Mouse (Mus musculus): ENCODE measurements at regions not wholly inside any gene's neighbourhood (a gene's known extent, or its start where the extent isn't known, plus 50 kb on each side); places are given as distances from the start of the nearest gene placed in this dataset.

- 71% methylated on average over 9 of the region's 9 CpGs for WGBS
- Histone ChIP-seq H3K4me1 (peaks cover 16% of the 10 kb centered on the region), H3K4me3 (no peak overlapping the region), H3K27ac (no peak overlapping the region), H3K9me3 (no peaks in the 10 kb centered on the region), H3K27me3 (ENCODE audit: poor library complexity, severe bottlenecking) (no peaks in the 10 kb centered on the region), H3K36me3 (replicated peaks) (no peaks in the 10 kb centered on the region)
- DNase-seq (ENCODE audit: extremely low spot score, low spot score): no peak
These were observed 492.6 kb downstream of the Kcnj2 start for GRCm38 (mm10) chr11:111558302-111559140.

- Histone ChIP-seq H3K27me3 (ENCODE audit: poor library complexity, severe bottlenecking) (no peaks in the 10 kb centered on the region), H3K9me3 (no peaks in the 10 kb centered on the region), H3K36me3 (replicated peaks) (no peaks in the 10 kb centered on the region), H3K4me1 (peaks cover 9% of the 10 kb centered on the region), H3K4me3 (no peak overlapping the region), H3K27ac (no peak overlapping the region)
- no peak for DNase-seq (ENCODE audit: extremely low spot score, low spot score)
- 66% methylated on average over 5 of the region's 5 CpGs for WGBS
These were observed 497.2 kb downstream of the Kcnj2 start for GRCm38 (mm10) chr11:111563171-111563570.

GRCm38 (mm10) chr11:111568041-111568440, 502.1 kb downstream of the Kcnj2 start:
- no peak for DNase-seq (ENCODE audit: extremely low spot score, low spot score)
- Histone ChIP-seq H3K36me3 (replicated peaks) (no peaks in the 10 kb centered on the region), H3K27me3 (ENCODE audit: poor library complexity, severe bottlenecking) (no peaks in the 10 kb centered on the region), H3K4me1 (no peaks in the 10 kb centered on the region), H3K27ac (no peak overlapping the region), H3K9me3 (peaks cover 3% of the 10 kb centered on the region), H3K4me3 (no peak overlapping the region)
- 93% methylated on average over 6 of the region's 6 CpGs for WGBS

- H3K36me3 ChIP-seq (replicated peaks): no peaks in the 10 kb centered on the region
- no peak for DNase-seq (ENCODE audit: extremely low spot score, low spot score)
- no peak overlapping the region for H3K4me3 ChIP-seq
- WGBS: 70% methylated on average over 9 of the region's 9 CpGs
- no peaks in the 10 kb centered on the region for H3K4me1 ChIP-seq
- H3K27me3 ChIP-seq (ENCODE audit: poor library complexity, severe bottlenecking): no peaks in the 10 kb centered on the region
- H3K9me3 ChIP-seq: peaks cover 8% of the 10 kb centered on the region
- H3K27ac ChIP-seq: no peak overlapping the region
These were observed 502.9 kb downstream of the Kcnj2 start for GRCm38 (mm10) chr11:111568876-111569275.

DNA sequence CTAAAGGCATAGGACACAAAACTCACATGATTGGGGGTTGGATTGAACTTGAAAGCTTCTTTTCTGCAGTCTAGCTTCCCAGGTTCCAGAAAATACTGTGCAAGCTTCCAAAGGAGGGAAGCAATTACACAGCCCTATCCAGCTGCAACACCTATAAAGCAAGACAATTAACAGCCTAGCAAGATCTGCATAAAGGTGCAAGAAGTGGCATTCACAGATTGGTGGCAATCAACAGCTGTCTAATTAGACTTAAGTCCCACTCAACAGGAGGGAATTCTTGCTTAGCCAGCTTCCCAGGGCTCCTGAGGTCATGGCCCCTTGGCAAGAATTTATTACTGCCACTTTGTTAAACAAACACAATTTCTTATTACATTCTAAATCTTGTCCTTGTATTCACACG, 511.9 kb downstream of the Kcnj2 start:
- no peaks in the 10 kb centered on the region for H3K27me3 ChIP-seq (ENCODE audit: poor library complexity, severe bottlenecking)
- H3K27ac ChIP-seq: peak overlapping the region; percentile 51; the same call in 1 of the 2 replicates
- H3K9me3 ChIP-seq: peaks cover 7% of the 10 kb centered on the region
- no peak overlapping the region for H3K4me3 ChIP-seq
- DNase-seq (ENCODE audit: extremely low spot score, low spot score): peak; percentile 26
- H3K36me3 ChIP-seq (replicated peaks): no peaks in the 10 kb centered on the region
- WGBS: 3% methylated on average over 1 of the region's 1 CpGs
- H3K4me1 ChIP-seq: peaks cover 14% of the 10 kb centered on the region

- no peak for DNase-seq (ENCODE audit: extremely low spot score, low spot score)
- Histone ChIP-seq H3K27ac (no peak overlapping the region), H3K4me1 (peaks cover 9% of the 10 kb centered on the region), H3K9me3 (no peaks in the 10 kb centered on the region; the same call in 1 of the 2 replicates), H3K4me3 (no peak overlapping the region), H3K27me3 (ENCODE audit: poor library complexity, severe bottlenecking) (no peaks in the 10 kb centered on the region), H3K36me3 (replicated peaks) (no peaks in the 10 kb centered on the region)
- 86% methylated on average over 4 of the region's 4 CpGs for WGBS
These were observed 517.0 kb downstream of the Kcnj2 start for GRCm38 (mm10) chr11:111582980-111583379.

DNA sequence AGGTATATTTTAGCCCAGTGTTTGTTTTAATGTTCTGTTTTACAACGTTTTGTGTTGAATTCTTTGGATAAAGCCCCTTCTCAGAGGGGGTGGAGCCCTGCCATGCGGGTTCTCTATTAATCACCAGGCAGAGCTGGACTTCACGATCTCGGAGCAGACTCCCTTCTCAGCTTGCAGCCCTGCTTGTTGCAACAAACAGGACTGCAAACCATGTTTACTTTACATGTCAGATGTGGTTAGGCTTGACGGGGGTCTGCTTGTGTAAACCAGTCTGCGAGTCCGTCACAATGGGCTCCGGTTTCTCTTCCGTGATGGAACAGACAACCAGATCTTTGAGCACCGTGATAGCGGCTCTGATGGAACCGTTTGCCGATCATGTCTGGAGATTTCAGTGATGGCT, 517.6 kb downstream of the Kcnj2 start:
- WGBS: 87% methylated on average over 13 of the region's 13 CpGs
- Histone ChIP-seq H3K27ac (no peak overlapping the region), H3K4me3 (no peak overlapping the region), H3K27me3 (ENCODE audit: poor library complexity, severe bottlenecking) (no peaks in the 10 kb centered on the region), H3K4me1 (peaks cover 3% of the 10 kb centered on the region), H3K9me3 (no peaks in the 10 kb centered on the region; the same call in 1 of the 2 replicates), H3K36me3 (replicated peaks) (no peaks in the 10 kb centered on the region)
- DNase-seq (ENCODE audit: extremely low spot score, low spot score): no peak

GRCm38 (mm10) chr11:111599456-111599855, 533.5 kb downstream of the Kcnj2 start:
- Histone ChIP-seq H3K4me1 (no peaks in the 10 kb centered on the region), H3K4me3 (no peak overlapping the region), H3K9me3 (no peaks in the 10 kb centered on the region), H3K36me3 (replicated peaks) (no peaks in the 10 kb centered on the region), H3K27ac (no peak overlapping the region), H3K27me3 (ENCODE audit: poor library complexity, severe bottlenecking) (no peaks in the 10 kb centered on the region)
- DNase-seq (ENCODE audit: extremely low spot score, low spot score): no peak

- Histone ChIP-seq H3K27ac (no peak overlapping the region), H3K27me3 (ENCODE audit: poor library complexity, severe bottlenecking) (no peaks in the 10 kb centered on the region), H3K4me1 (no peaks in the 10 kb centered on the region), H3K9me3 (no peaks in the 10 kb centered on the region), H3K36me3 (replicated peaks) (no peaks in the 10 kb centered on the region), H3K4me3 (no peak overlapping the region)
- WGBS: 89% methylated on average over 11 of the region's 11 CpGs
- no peak for DNase-seq (ENCODE audit: extremely low spot score, low spot score)
These were observed 539.2 kb downstream of the Kcnj2 start for GRCm38 (mm10) chr11:111605146-111605545.

GRCm38 (mm10) chr11:111610522-111611015, 544.6 kb downstream of the Kcnj2 start:
- H3K27me3 ChIP-seq (ENCODE audit: poor library complexity, severe bottlenecking): no peaks in the 10 kb centered on the region
- H3K9me3 ChIP-seq: no peaks in the 10 kb centered on the region
- peaks cover 7% of the 10 kb centered on the region; the same call in 1 of the 2 replicates for H3K4me1 ChIP-seq
- WGBS: 75% methylated on average over 5 of the region's 5 CpGs
- no peak overlapping the region for H3K4me3 ChIP-seq
- DNase-seq (ENCODE audit: extremely low spot score, low spot score): no peak
- no peak overlapping the region for H3K27ac ChIP-seq
- no peaks in the 10 kb centered on the region for H3K36me3 ChIP-seq (replicated peaks)

- H3K9me3 ChIP-seq: no peaks in the 10 kb centered on the region
- no peaks in the 10 kb centered on the region for H3K4me1 ChIP-seq
- H3K36me3 ChIP-seq (replicated peaks): no peaks in the 10 kb centered on the region
- DNase-seq (ENCODE audit: extremely low spot score, low spot score): no peak
- WGBS: 92% methylated on average over 7 of the region's 7 CpGs
- no peak overlapping the region for H3K27ac ChIP-seq
- no peak overlapping the region for H3K4me3 ChIP-seq
- H3K27me3 ChIP-seq (ENCODE audit: poor library complexity, severe bottlenecking): no peaks in the 10 kb centered on the region
These were observed 577.6 kb downstream of the Kcnj2 start for GRCm38 (mm10) chr11:111643603-111644002.

- WGBS: 38% methylated on average over 3 of the region's 3 CpGs
- Histone ChIP-seq H3K36me3 (replicated peaks) (no peaks in the 10 kb centered on the region), H3K9me3 (no peaks in the 10 kb centered on the region), H3K27ac (no peak overlapping the region), H3K4me1 (peaks cover 7% of the 10 kb centered on the region), H3K27me3 (ENCODE audit: poor library complexity, severe bottlenecking) (peaks cover 4% of the 10 kb centered on the region; the same call in 1 of the 2 replicates), H3K4me3 (no peak overlapping the region)
- peak; percentile 33 for DNase-seq (ENCODE audit: extremely low spot score, low spot score)
These were observed 586.9 kb downstream of the Kcnj2 start for GRCm38 (mm10) chr11:111652882-111653281.

DNA sequence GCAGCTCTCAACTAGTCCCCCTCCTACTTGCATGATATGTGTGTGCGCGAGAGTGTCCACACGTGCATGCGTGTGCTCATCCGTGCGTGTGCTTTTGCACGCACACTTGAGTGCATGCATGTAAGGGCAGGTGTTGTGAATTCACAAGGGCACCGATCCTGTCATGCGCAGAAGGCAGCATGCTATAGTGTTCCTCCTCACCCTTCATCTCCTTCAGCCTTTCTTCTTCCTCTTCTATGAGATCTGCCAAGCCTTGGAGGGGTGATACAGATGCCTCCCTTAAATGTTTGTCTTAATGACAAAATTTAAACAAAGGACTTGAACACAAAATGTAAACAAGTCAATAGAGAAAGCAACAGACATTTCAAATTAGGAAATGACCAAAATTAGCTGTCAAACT, 591.8 kb downstream of the Kcnj2 start:
- Histone ChIP-seq H3K27ac (0 out of 2 replicates have a peak overlapping the region, but pooled peaks have one; percentile 60), H3K9me3 (no peaks in the 10 kb centered on the region), H3K36me3 (replicated peaks) (no peaks in the 10 kb centered on the region), H3K27me3 (ENCODE audit: poor library complexity, severe bottlenecking) (peaks cover 4% of the 10 kb centered on the region; the same call in 1 of the 2 replicates), H3K4me3 (no peak overlapping the region), H3K4me1 (peaks cover 14% of the 10 kb centered on the region)
- WGBS: 97% methylated on average over 9 of the region's 9 CpGs
- no peak for DNase-seq (ENCODE audit: extremely low spot score, low spot score)

All from forebrain, embryonic 10.5 days (tissue).